Mouse (Mus musculus) heart, postnatal 0 days (tissue): ENCODE data around the gene Pitx2.

Source experiments
- CTCF ChIP-seq: IDR thresholded peaks from 2 replicates; pipeline ENCODE4 v1.5.1; 2016; ENCODE audit warnings: antibody characterized with exemption, control low read depth, low read depth
- EP300 ChIP-seq: IDR thresholded peaks from 2 replicates; pipeline ENCODE4 v1.6.1; 2016; ENCODE audit warnings: antibody characterized with exemption, low read depth

DNA sequence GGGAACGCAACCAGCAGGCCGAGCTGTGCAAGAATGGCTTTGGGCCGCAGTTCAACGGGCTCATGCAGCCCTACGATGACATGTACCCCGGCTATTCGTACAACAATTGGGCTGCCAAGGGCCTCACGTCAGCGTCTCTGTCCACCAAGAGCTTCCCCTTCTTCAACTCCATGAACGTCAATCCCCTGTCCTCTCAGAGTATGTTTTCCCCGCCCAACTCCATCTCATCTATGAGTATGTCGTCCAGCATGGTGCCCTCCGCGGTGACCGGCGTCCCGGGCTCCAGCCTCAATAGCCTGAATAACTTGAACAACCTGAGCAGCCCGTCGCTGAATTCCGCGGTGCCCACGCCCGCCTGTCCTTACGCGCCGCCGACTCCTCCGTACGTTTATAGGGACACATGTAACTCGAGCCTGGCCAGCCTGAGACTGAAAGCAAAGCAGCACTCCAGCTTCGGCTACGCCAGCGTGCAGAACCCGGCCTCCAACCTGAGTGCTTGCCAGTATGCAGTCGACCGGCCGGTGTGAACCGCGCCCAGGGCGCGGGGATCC, 18.8 kb downstream of the Pitx2 start:
- TF ChIP-seq CTCF = no peak
- no peak for TF ChIP-seq EP300
